Mouse (Mus musculus): ENCODE results near the gene Kcnk4.

GRCm38 (mm10) chr19:6978639-6978974, 44.3 kb upstream of the Kcnk4 start:
- TF ChIP-seq CTCF (IDR thresholded peaks at IDR 0.05; ENCODE audit: insufficient read depth, low read length) (no peak), POLR2A (IDR thresholded peaks at IDR 0.05; ENCODE audit: borderline replicate concordance, extremely low read depth, low read depth, low read length) (no peak)

Measured in lung, adult 2 months (tissue).